Mouse (Mus musculus) yolk sac, embryonic 10.5 days (tissue): ENCODE measurements around the gene Mpnd.

Source experiments
- DNase-seq: peaks from one replicate; pipeline ENCODE4 v3.0.0-alpha.2; 2017; ENCODE audit warnings: low spot score

The Mpnd gene

GRCm38 (mm10) chr17:55986030-55986961, 19.2 kb upstream of the Mpnd start, which contains the start of gene Fsd1:
Gene Fsd1 (plus strand): TSS chr17:55986509.
- no peak for DNase-seq

GRCm38 (mm10) chr17:55990278-55990898, 15.1 kb upstream of the Mpnd start:
- DNase-seq = no peak

DNA sequence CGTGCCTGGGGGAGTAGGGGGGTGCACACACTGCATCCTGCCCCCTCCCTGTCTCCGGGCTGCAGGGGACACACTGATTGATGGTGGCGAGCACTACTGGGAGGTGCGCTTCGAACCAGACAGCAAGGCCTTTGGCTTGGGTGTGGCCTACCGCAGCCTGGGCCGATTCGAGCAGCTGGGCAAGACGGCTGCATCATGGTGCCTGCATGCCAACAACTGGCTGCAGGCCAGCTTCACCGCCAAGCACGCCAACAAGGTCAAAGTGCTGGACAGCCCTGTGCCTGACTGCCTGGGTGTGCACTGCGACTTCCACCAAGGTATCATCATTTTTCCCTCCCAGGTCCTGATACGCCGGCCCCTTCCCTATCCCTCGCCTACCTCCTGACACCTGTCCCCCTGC, 9.5 kb upstream of the Mpnd start:
- DNase-seq = no peak

- DNase-seq = no peak
These were observed 5.6 kb upstream of the Mpnd start for GRCm38 (mm10) chr17:55999794-56000499.

DNA sequence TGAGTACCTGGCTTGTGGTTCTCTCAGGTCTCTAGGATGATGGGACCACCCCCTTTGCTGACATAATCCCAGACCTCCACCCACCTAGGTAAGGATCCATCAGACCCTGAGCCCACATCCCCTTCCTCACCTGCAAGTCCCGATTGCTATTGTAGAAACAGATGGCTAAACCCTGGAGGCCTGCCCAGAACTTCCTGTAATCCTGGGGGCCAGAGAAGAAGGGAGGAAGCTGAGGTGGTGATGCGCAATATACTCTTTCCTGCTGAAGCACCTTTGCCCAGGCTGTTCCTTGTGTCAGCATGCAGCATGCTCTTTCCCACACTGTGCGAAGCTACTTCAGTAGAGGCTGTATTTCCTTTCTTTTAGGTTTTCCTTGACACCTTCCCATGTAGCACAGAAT, 2.5 kb upstream of the Mpnd start:
- no peak for DNase-seq

- DNase-seq = peak; percentile 82
These were observed 1.4 kb downstream of the Mpnd start for GRCm38 (mm10) chr17:56006956-56007355.

- DNase-seq = peak; percentile 79
These were observed 2.2 kb downstream of the Mpnd start for GRCm38 (mm10) chr17:56007444-56008355.

DNA sequence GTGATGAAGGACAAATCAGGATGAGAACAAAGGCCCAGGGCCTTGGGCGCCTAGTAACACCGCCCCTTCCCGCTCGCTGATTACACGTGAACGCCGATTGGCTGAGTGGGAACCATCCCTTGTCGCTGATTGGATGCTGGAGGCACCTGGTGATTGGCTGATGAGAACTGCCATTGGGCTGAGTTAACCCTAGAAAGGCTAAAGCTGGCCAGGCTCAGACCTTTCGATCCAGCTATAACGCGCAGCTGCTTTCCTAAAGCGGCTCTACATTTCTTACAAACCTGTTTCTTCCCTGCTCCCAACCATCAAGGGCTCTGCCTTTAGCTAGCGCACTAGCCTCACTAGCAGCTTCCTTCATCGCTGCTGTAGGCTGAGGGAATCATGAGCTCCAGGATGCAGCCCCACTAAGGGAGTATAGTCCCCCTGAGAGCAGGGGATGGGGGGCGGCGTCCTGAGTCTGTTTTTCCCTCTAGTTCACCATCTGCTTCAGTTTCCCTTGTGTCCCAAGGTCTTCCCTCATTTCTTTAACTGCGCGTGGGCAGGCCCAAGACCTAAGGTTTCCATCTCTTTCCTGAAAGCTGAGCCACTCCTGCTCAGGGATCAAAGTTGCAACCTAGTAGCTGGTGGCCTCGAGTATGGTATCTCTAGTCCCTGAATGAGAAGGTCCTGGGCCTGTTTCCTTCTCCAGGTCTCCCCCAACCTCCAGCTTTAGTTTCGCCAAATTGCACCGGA, 3.0 kb downstream of the Mpnd start:
- DNase-seq = peak; percentile 94

DNA sequence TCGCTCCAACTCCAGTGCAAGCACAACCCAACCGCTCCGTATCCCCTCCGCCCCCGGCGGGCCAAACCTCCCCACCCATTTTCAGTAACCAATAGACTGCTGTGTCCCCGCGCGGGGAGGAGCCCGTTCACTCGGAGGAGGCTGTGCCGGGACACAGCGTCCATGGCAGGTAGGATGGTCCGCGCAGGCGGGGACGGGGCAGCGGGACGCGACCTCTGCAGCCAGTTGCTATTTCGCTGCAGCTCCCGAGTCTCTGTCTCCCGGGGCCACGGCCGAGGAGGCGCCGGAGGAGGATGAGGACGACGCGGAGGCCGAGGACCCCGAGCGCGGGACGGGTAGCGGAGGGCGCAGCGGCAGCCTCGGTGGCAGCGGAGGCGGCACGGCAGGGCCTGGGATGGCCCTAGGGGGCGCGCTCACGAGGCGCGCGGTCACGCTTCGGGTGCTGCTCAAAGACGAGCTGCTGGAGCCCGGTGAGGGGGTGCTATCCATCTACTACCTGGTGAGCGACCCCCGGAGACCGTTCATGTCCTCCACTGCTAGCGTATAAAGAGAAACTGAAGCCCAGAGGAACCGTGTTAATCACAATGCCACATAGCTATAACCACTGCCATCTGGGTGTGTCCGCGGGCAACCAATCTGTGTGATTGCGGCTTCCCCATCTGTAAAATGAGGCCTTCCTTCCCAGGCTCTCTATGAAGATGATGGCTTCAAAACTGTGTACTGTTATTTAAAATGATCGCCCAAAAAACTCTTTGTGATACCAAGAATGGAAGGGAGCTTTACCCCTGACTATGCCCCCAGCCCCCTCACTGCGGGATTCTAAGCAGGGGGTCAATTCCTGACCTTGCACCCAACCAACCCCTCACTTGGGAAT, 3.8 kb downstream of the Mpnd start:
- DNase-seq = peak; percentile 94

DNA sequence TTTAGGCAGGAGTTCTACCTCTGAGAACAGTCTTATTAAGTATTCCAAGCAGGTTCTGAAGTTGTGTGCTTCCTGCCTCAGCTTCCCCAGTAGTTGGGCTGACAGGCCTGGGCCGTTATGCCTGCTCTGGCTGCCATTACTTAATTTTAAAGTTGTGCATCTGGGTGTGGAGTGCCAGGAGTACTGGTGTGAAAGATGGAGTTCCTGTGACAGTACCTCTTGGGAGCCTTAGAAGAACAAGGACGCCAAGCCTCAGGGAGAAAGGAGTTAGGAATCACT, 4.4 kb downstream of the Mpnd start:
- no peak for DNase-seq

GRCm38 (mm10) chr17:56010255-56010654, 4.7 kb downstream of the Mpnd start:
- no peak for DNase-seq

DNA sequence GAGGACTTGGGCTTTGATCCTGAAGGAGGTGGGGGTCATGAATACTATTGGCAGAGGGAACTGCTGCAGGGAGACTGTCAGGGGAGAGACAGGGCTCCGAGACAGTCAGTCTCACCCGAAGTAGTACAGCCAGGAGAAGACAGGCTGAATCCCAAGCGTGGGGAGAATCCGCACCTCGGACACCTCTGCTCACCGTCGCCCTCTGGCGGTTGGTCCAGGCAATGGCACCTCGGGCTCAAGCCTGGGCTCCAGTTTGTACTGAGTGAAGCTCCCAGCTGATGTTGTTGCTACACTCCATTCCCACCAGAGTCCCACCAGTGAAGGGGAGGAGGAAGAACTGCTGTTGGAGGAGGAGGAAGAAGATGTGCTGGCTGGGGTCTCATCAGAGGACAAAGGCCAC, 5.2 kb downstream of the Mpnd start:
- peak; percentile 58 for DNase-seq

GRCm38 (mm10) chr17:56011441-56011840, 5.9 kb downstream of the Mpnd start:
- DNase-seq = no peak

GRCm38 (mm10) chr17:56015293-56015692, 9.8 kb downstream of the Mpnd start:
- DNase-seq = no peak

GRCm38 (mm10) chr17:56016382-56016781, 10.9 kb downstream of the Mpnd start:
- no peak for DNase-seq

DNA sequence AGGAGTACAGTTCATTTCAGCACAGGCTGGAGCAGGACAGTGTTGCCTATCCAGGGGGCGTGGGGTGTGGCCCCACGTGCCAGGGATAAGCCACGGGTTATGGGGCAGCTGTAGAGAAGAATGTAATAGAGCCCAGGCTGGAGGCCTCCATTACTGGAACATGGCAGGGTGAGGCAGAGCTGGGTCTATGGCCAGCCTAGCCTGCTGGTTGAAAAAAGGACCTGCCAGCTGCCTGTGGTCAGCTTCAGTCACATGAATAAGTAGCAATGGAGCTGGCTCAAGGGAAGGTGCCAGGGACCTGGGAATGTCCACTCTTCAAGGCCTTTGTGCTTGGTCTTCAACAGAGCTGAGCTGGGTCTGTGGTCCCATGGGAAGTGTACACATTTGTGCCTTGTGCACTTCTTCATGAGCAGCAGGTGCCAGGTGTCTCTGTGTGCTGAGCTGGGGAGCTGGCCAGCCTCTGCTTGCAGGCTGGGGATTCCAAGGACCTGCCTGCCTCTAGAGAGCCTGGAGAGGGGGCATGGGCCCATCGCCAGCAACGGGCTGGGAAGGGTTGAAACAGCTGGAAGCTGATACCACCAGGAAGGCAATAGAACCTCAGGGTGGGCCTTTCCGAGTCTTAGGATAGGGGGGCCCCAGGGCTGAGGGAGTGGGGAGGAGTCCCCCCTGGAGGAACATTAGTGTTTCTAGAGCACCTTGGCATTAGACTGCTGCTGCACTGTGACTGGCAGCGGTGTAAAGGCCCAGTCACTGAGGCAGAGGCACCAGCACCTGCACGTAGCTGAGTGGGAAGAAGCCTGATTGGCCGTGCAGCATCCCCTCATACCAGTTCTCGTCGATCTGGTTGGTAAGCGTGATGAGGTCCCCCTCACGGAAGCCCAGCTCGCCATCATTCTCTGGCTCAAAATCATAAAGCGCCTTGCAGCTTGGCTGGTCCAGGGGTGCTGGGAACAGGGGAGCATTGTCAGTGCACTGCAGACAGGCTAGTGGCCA, 11.6 kb downstream of the Mpnd start:
- DNase-seq = no peak

- no peak for DNase-seq
These were observed 12.3 kb downstream of the Mpnd start for GRCm38 (mm10) chr17:56017848-56018247.

GRCm38 (mm10) chr17:56018347-56019131, 13.0 kb downstream of the Mpnd start:
- DNase-seq = peak; percentile 55
